Mouse (Mus musculus) neural tube, embryonic 15.5 days (tissue): ENCODE results near the gene Ddx3x. TPM values are rescaled to one million over a fixed set of nuclear protein-coding genes. Genes with fewer than 3 reads are reported as not detected.
"Not testable (repeated sequence)": the region's sequence is repeated elsewhere in the genome, so short reads cannot be mapped to it uniquely, and the experiment has no call there.

Experiments used
- ATAC-seq: fragments of 200-750 bp; cut with Nextera tagmentation; 2 replicates; pipeline ENCODE4 v1.8.0; 2017; ENCODE audit warnings: mild to moderate bottlenecking, moderate TSS enrichment, moderate library complexity; ENCODE audit not compliant: low FRiP score
- H3K27ac ChIP-seq: fragments of 300-500 bp; sonication (generic); replicated peaks from 2 replicates; pipeline ENCODE4 v1.5.1; 2015; ENCODE audit warnings: mild to moderate bottlenecking, inconsistent platforms
- H3K27me3 ChIP-seq: fragments of 300-500 bp; sonication (generic); replicated peaks from 2 replicates; pipeline ENCODE4 v1.6.1; 2015; ENCODE audit warnings: inconsistent platforms
- H3K36me3 ChIP-seq: fragments of 300-500 bp; sonication (generic); 2 replicates; pipeline ENCODE4 v1.6.1; 2015; ENCODE audit warnings: inconsistent platforms
- H3K4me1 ChIP-seq: fragments of 300-500 bp; sonication (generic); 2 replicates; pipeline ENCODE4 v1.6.1; 2015; ENCODE audit warnings: inconsistent platforms
- H3K4me2 ChIP-seq: fragments of 300-500 bp; sonication (generic); 2 replicates; pipeline ENCODE4 v1.6.1; 2015; ENCODE audit warnings: inconsistent platforms, mild to moderate bottlenecking, moderate library complexity
- H3K4me3 ChIP-seq: fragments of 300-500 bp; sonication (generic); replicated peaks from 2 replicates; pipeline ENCODE4 v1.5.1; 2015; ENCODE audit warnings: mild to moderate bottlenecking, inconsistent platforms
- H3K9ac ChIP-seq: fragments of 300-500 bp; sonication (generic); replicated peaks from 2 replicates; pipeline ENCODE4 v1.6.1; 2015; ENCODE audit warnings: mild to moderate bottlenecking, inconsistent platforms
- H3K9me3 ChIP-seq: fragments of 300-500 bp; sonication (generic); replicated peaks from 2 replicates; pipeline ENCODE4 v1.6.1; 2016; ENCODE audit warnings: inconsistent platforms
- WGBS: fragments of 180-500 bp; shearing (Covaris S2); methylation state at CpG from one replicate; pipeline ENCODE4 v1.1.7; 2015; ENCODE audit warnings: mixed read lengths; 5-methylcytosine and 5-hydroxymethylcytosine counted together
- polyA plus RNA-seq: library from polyadenylated mRNA; unstranded; fragments of >200 nt; fragmentation: Nextera tagmentation; extraction: Ambion mirVana; gene quantifications from 2 replicates; pipeline ENCODE4 v1.2.1, GENCODE M21; 2015

Gene Ddx3x
- polyA plus RNA-seq, 1 experiment from 2014 or later, result 85.8 TPM

- ATAC-seq, result no peak
- peaks cover 16% of the 10 kb centered on the region for H3K4me1 ChIP-seq
- peak overlapping the region; percentile 69 for H3K4me2 ChIP-seq
- H3K27me3 ChIP-seq, result no peaks in the 10 kb centered on the region
- peak overlapping the region; percentile 99 for H3K27ac ChIP-seq
- peak overlapping the region; percentile 96 for H3K9ac ChIP-seq
- WGBS, result 9% methylated on average over 16 of the region's 16 CpGs
- no peaks in the 10 kb centered on the region for H3K9me3 ChIP-seq
- H3K36me3 ChIP-seq, result peaks cover 8% of the 10 kb centered on the region; the same call in 1 of the 2 replicates
- peak overlapping the region; percentile 79 for H3K4me3 ChIP-seq
These were observed 1.5 kb downstream of the Ddx3x start for GRCm38 (mm10) chrX:13282089-13282850.

- no peak overlapping the region for H3K27ac ChIP-seq
- H3K9me3 ChIP-seq, result no peaks in the 10 kb centered on the region
- WGBS, result 87% methylated on average over 4 of the region's 4 CpGs
- no peak overlapping the region for H3K9ac ChIP-seq
- H3K4me3 ChIP-seq, result no peak overlapping the region
- H3K4me2 ChIP-seq, result no peak overlapping the region
- H3K36me3 ChIP-seq, result peaks cover 30% of the 10 kb centered on the region
- ATAC-seq, result no peak
- no peaks in the 10 kb centered on the region for H3K27me3 ChIP-seq
- H3K4me1 ChIP-seq, result peaks cover 11% of the 10 kb centered on the region
These were observed 5.0 kb downstream of the Ddx3x start for GRCm38 (mm10) chrX:13285772-13286171.

- Histone ChIP-seq H3K4me2 (no peak overlapping the region), H3K4me1 (no peaks in the 10 kb centered on the region), H3K9me3 (no peaks in the 10 kb centered on the region), H3K27ac (no peak overlapping the region), H3K9ac (no peak overlapping the region), H3K36me3 (peaks cover 22% of the 10 kb centered on the region), H3K4me3 (no peak overlapping the region), H3K27me3 (no peaks in the 10 kb centered on the region)
- 55% methylated on average over 6 of the region's 6 CpGs for WGBS
- ATAC-seq, result no peak
These were observed 13.9 kb downstream of the Ddx3x start for GRCm38 (mm10) chrX:13294505-13295228.

GRCm38 (mm10) chrX:13295229-13295571, 14.4 kb downstream of the Ddx3x start:
- no peaks in the 10 kb centered on the region for H3K4me1 ChIP-seq
- H3K9me3 ChIP-seq, result no peaks in the 10 kb centered on the region
- no peak overlapping the region for H3K9ac ChIP-seq
- peaks cover 19% of the 10 kb centered on the region for H3K36me3 ChIP-seq
- H3K4me3 ChIP-seq, result no peak overlapping the region
- ATAC-seq, result no peak
- no peak overlapping the region for H3K4me2 ChIP-seq
- H3K27me3 ChIP-seq, result no peaks in the 10 kb centered on the region
- H3K27ac ChIP-seq, result no peak overlapping the region

GRCm38 (mm10) chrX:13296241-13296640, 15.5 kb downstream of the Ddx3x start:
- H3K9me3 ChIP-seq, H3K4me1 ChIP-seq, H3K4me2 ChIP-seq, H3K27ac ChIP-seq, H3K4me3 ChIP-seq, H3K27me3 ChIP-seq, H3K9ac ChIP-seq, ATAC-seq: not testable (repeated sequence)
- WGBS, result 33% methylated on average over 4 of the region's 4 CpGs
- H3K36me3 ChIP-seq, result peaks cover 10% of the 10 kb centered on the region

- no peak for ATAC-seq
- no peak overlapping the region for H3K4me3 ChIP-seq
- no peaks in the 10 kb centered on the region for H3K9me3 ChIP-seq
- no peak overlapping the region for H3K27ac ChIP-seq
- 79% methylated on average over 3 of the region's 3 CpGs for WGBS
- H3K4me1 ChIP-seq, result no peaks in the 10 kb centered on the region
- H3K27me3 ChIP-seq, result no peaks in the 10 kb centered on the region
- no peak overlapping the region for H3K4me2 ChIP-seq
- no peaks in the 10 kb centered on the region for H3K36me3 ChIP-seq
- H3K9ac ChIP-seq, result no peak overlapping the region
These were observed 25.4 kb downstream of the Ddx3x start for GRCm38 (mm10) chrX:13306190-13306589.

GRCm38 (mm10) chrX:13311396-13311795, 30.6 kb downstream of the Ddx3x start:
- 91% methylated on average over 4 of the region's 4 CpGs for WGBS

GRCm38 (mm10) chrX:13329611-13330010, 48.8 kb downstream of the Ddx3x start:
- no peaks in the 10 kb centered on the region for H3K4me1 ChIP-seq
- no peak overlapping the region for H3K9ac ChIP-seq
- H3K9me3 ChIP-seq, result 0 out of 2 replicates have a peak, but pooled peaks cover 3% of the 10 kb centered on the region
- no peaks in the 10 kb centered on the region; the same call in 1 of the 2 replicates for H3K27me3 ChIP-seq
- 80% methylated on average over 7 of the region's 7 CpGs for whole genome bisulfite sequencing
- no peaks in the 10 kb centered on the region for H3K36me3 ChIP-seq
- H3K4me3 ChIP-seq, result no peak overlapping the region
- H3K4me2 ChIP-seq, result no peak overlapping the region
- H3K27ac ChIP-seq, result no peak overlapping the region
- no peak for ATAC-seq

More at GRCm38 (mm10) chrX:13311396-13311795, 30.6 kb downstream of the Ddx3x start:
- H3K9me3 ChIP-seq, result no peaks in the 10 kb centered on the region
- H3K27ac ChIP-seq, result no peak overlapping the region
- H3K4me2 ChIP-seq, result no peak overlapping the region
- no peak overlapping the region for H3K4me3 ChIP-seq
- H3K4me1 ChIP-seq, result no peaks in the 10 kb centered on the region
- H3K9ac ChIP-seq, result no peak overlapping the region
- no peak for ATAC-seq
- no peaks in the 10 kb centered on the region for H3K36me3 ChIP-seq
- no peaks in the 10 kb centered on the region for H3K27me3 ChIP-seq

Other genes starting within 250 kb of the Ddx3x start
- 25.8 and 27.3 TPM in 2 replicates for gene Usp9x, start 209.5 kb upstream of the Ddx3x start, polyA plus RNA-seq
- gene Nyx, start 185.1 kb downstream of the Ddx3x start, polyA plus RNA-seq, result 0.24 and 0.27 TPM in 2 replicates